In the genomic region with DNA sequence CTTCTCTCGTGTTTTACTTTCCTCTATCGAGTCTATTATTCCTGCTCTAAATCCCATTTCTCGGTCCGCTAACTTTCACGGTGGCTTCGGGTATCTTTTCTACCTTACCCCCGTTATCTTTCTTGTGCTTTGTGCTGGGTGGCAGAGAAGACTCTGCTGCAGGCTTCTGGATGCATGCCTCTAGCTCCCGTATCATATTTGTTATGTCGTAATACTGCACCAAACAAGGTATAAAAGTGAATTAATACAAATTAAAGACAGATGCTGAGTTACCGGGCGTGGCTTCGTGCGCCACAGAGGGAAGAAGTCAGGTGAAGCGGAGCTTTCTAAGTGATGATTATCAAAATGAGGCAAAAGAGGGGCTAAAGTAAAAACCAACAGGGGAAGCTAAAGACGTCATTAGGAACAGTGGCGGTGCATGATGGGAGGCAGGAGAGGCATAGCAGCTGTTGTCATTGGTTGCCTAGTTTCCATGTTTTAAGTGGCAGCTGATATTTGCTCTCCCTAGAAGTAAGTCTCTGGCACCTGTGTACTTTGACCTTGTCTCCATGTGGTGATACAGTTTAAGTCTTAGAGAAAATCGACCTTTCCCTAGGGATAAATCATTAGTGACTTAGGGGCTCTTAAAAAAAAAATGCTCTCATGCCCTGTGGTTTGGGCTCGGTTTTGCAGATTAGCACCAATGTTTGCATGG, we compare ENCODE assay signal across 29 mouse cellular contexts. TPM values are rescaled to one million over a fixed set of nuclear protein-coding genes. Genes with fewer than 3 reads are reported as not detected.
DNase-seq lines count a peak whose midpoint lies in the region; ATAC-seq and TF ChIP-seq lines count a peak whose summit lies in the region.
"Had no signal": no experiment of that assay in that cellular context is flagged by ENCODE, and none has a peak within 500 bp of the region (broad histone marks: within the 10 kb centered on the region; RNA-seq: fewer than 3 reads in every experiment).

No protein-coding gene starts in this region.

- H3K9ac ChIP-seq in lung, postnatal 0 days (replicated peaks; ENCODE audit: low read depth) = no peak overlapping the region
- no peak overlapping the region for H3K9ac ChIP-seq in intestine, embryonic 15.5 days
- H3K9ac ChIP-seq in stomach, postnatal 0 days (ENCODE audit: low read length) = no peak overlapping the region
- H3K9ac ChIP-seq: forebrain, embryonic 13.5 days; heart, embryonic 13.5 days; limb, embryonic 12.5 days; lung, embryonic 15.5 days had no signal

- peak; percentile 60 for ATAC-seq in lung, postnatal 0 days
- ATAC-seq in intestine, embryonic 15.5 days = peak; percentile 71; the same call in 1 of the 2 replicates
- ATAC-seq in stomach, postnatal 0 days (ENCODE audit: low FRiP score, low TSS enrichment) = peak; percentile 83
- ATAC-seq: CD4-positive, CD25-positive, alpha-beta regulatory T cell, adult 4 months; forebrain, embryonic 13.5 days; hindbrain, postnatal 0 days had no signal

- no peak overlapping the region for H3K4me3 ChIP-seq in kidney, adult 2 months (ENCODE audit: insufficient read depth, low read depth, low read length)
- H3K4me3 ChIP-seq in lung, postnatal 0 days (ENCODE audit: low read depth, low read length) = no peak overlapping the region
- no peak overlapping the region for H3K4me3 ChIP-seq in intestine, embryonic 15.5 days (replicated peaks)
- H3K4me3 ChIP-seq in stomach, postnatal 0 days (ENCODE audit: low read depth, low read length) = no peak overlapping the region
- H3K4me3 ChIP-seq: forebrain, embryonic 13.5 days; heart, embryonic 13.5 days; limb, embryonic 12.5 days; lung, embryonic 15.5 days; megakaryocyte, embryonic 14.5 days had no signal

- no peak for TF ChIP-seq POLR2A in kidney, adult 2 months (IDR thresholded peaks at IDR 0.05; ENCODE audit: low read depth, low read length)

- H3K9me3 ChIP-seq in lung, postnatal 0 days (ENCODE audit: low read length) = no peaks in the 10 kb centered on the region
- H3K9me3 ChIP-seq in intestine, embryonic 15.5 days = no peaks in the 10 kb centered on the region
- no peaks in the 10 kb centered on the region for H3K9me3 ChIP-seq in stomach, postnatal 0 days (ENCODE audit: control insufficient read depth, low read length)
- H3K9me3 ChIP-seq: heart, embryonic 13.5 days; limb, embryonic 12.5 days; lung, embryonic 15.5 days had no signal

- peak; percentile 51 for DNase-seq in kidney, adult 2 months
- no peak for DNase-seq in kidney, postnatal 14 days
- DNase-seq in lung, postnatal 0 days (ENCODE audit: low spot score) = peak; percentile 27
- DNase-seq in lung, postnatal 25 days (ENCODE audit: low spot score) = no peak
- DNase-seq in stomach, postnatal 0 days (ENCODE audit: low spot score) = peak; percentile 24
- DNase-seq in urinary bladder, postnatal 36 days (ENCODE audit: low spot score in 2 of 2) = no peak
- DNase-seq in urinary bladder, adult 2 months (ENCODE audit: low spot score) = no peak
- DNase-seq: adrenal gland, postnatal 36 days; cerebellum, adult 18-20 months; cerebellum, postnatal 10 days; gastrocnemius, postnatal 36 days; heart, postnatal 14 days; kidney, adult 18-20 months; kidney, postnatal 25 days; lung, postnatal 4 days; midbrain, embryonic 14.5 days; retina, postnatal 1 day; right cerebral cortex, postnatal 14 days; thymus, adult 18-20 months; thymus, postnatal 25 days had no signal

- H3K4me2 ChIP-seq in lung, postnatal 0 days (replicated peaks; ENCODE audit: low read depth, low read length) = no peak overlapping the region
- no peak overlapping the region for H3K4me2 ChIP-seq in intestine, embryonic 15.5 days (replicated peaks)
- H3K4me2 ChIP-seq in stomach, postnatal 0 days (replicated peaks; ENCODE audit: low read depth) = no peak overlapping the region
- H3K4me2 ChIP-seq: forebrain, embryonic 13.5 days; heart, embryonic 13.5 days; limb, embryonic 12.5 days; liver, embryonic 11.5 days; lung, embryonic 15.5 days had no signal

- H3K27me3 ChIP-seq in kidney, adult 2 months (replicated peaks; ENCODE audit: control insufficient read depth, insufficient read depth, low read length) = no peaks in the 10 kb centered on the region
- H3K27me3 ChIP-seq in lung, postnatal 0 days (replicated peaks; ENCODE audit: insufficient read depth, low read length) = no peaks in the 10 kb centered on the region
- H3K27me3 ChIP-seq in intestine, embryonic 15.5 days (replicated peaks) = no peaks in the 10 kb centered on the region
- no peaks in the 10 kb centered on the region for H3K27me3 ChIP-seq in stomach, postnatal 0 days (ENCODE audit: control insufficient read depth, insufficient read depth, low read length)
- H3K27me3 ChIP-seq: forebrain, embryonic 13.5 days; heart, embryonic 13.5 days; limb, embryonic 12.5 days; lung, embryonic 15.5 days; megakaryocyte, embryonic 14.5 days had no signal

- TF ChIP-seq EP300 in lung, postnatal 0 days (IDR thresholded peaks at IDR 0.05) = no peak
- TF ChIP-seq EP300 in stomach, postnatal 0 days (optimal IDR thresholded peaks at IDR 0.05) = no peak

- WGBS in kidney, adult 2 months = 59% methylated on average over 18 of the region's 18 CpGs
- 81% methylated on average over 18 of the region's 18 CpGs for WGBS in lung, postnatal 0 days
- WGBS in intestine, embryonic 15.5 days = 76% methylated on average over 18 of the region's 18 CpGs
- WGBS in stomach, postnatal 0 days = 70% methylated on average over 18 of the region's 18 CpGs

- H3K36me3 ChIP-seq in kidney, adult 2 months (ENCODE audit: control insufficient read depth, insufficient read depth, low read length) = no peaks in the 10 kb centered on the region; the same call in 1 of the 2 replicates
- H3K36me3 ChIP-seq in lung, postnatal 0 days (ENCODE audit: insufficient read depth, low read length) = peaks cover 7% of the 10 kb centered on the region; the same call in 1 of the 2 replicates
- peaks cover 3% of the 10 kb centered on the region; the same call in 1 of the 2 replicates for H3K36me3 ChIP-seq in intestine, embryonic 15.5 days
- H3K36me3 ChIP-seq in stomach, postnatal 0 days (ENCODE audit: control insufficient read depth, insufficient read depth, low read length) = peaks cover 5% of the 10 kb centered on the region; the same call in 1 of the 2 replicates

- no peak for TF ChIP-seq CTCF in kidney, adult 2 months (conservative IDR thresholded peaks at IDR 0.05; ENCODE audit: insufficient read depth, insufficient read length, low read depth, low read length)
- no peak for TF ChIP-seq CTCF in lung, postnatal 0 days (IDR thresholded peaks at IDR 0.05)
- TF ChIP-seq CTCF in stomach, postnatal 0 days (IDR thresholded peaks at IDR 0.05; ENCODE audit: low read depth) = no peak

- peaks cover 16% of the 10 kb centered on the region for H3K4me1 ChIP-seq in kidney, adult 2 months (ENCODE audit: control insufficient read depth, insufficient read depth, low read length)
- peaks cover 11% of the 10 kb centered on the region; the same call in 1 of the 2 replicates for H3K4me1 ChIP-seq in lung, postnatal 0 days (ENCODE audit: insufficient read depth, low read depth, low read length)
- peaks cover 16% of the 10 kb centered on the region; the same call in 1 of the 2 replicates for H3K4me1 ChIP-seq in intestine, embryonic 15.5 days (replicated peaks)
- H3K4me1 ChIP-seq in stomach, postnatal 0 days (replicated peaks; ENCODE audit: control insufficient read depth, insufficient read depth) = no peaks in the 10 kb centered on the region
- H3K4me1 ChIP-seq: forebrain, embryonic 13.5 days had no signal

- no peak overlapping the region for H3K27ac ChIP-seq in kidney, adult 2 months (ENCODE audit: insufficient read depth, low read depth, low read length)
- no peak overlapping the region for H3K27ac ChIP-seq in lung, postnatal 0 days (ENCODE audit: low read length)
- H3K27ac ChIP-seq in intestine, embryonic 15.5 days = no peak overlapping the region
- no peak overlapping the region for H3K27ac ChIP-seq in stomach, postnatal 0 days (replicated peaks)
- H3K27ac ChIP-seq: forebrain, embryonic 13.5 days; heart, embryonic 13.5 days; hindbrain, postnatal 0 days; limb, embryonic 12.5 days; lung, embryonic 15.5 days had no signal

RNA-seq across cellular contexts. Expression of gene Atp2b1, which starts 58.9 kb away (rescaled TPM):
- 12.3 and 13.3 TPM in 2 replicates for polyA plus RNA-seq in kidney, adult 2 months (2012; rRNA removed)
- polyA plus RNA-seq in lung, postnatal 0 days (2015; fragmentation: Nextera tagmentation; extraction: Ambion mirVana) = 277 and 282 TPM in 2 replicates
- polyA plus RNA-seq in intestine, embryonic 15.5 days (2015; fragmentation: Nextera tagmentation; extraction: Ambion mirVana) = 155 and 176 TPM in 2 replicates
- polyA plus RNA-seq in stomach, postnatal 0 days (2015; fragmentation: Nextera tagmentation; extraction: Ambion mirVana) = 84.4 and 99.6 TPM in 2 replicates
- 38.5 and 49.5 TPM in 2 replicates for polyA plus RNA-seq in urinary bladder, adult 2 months (2012; rRNA removed)

Comparison
In these comparisons a context has a peak if more than half of its experiments do, and no peak if none do; other contexts are left out.
1. DNase-seq: peak in kidney, adult 2 months (single experiment), lung, postnatal 0 days (single experiment) and stomach, postnatal 0 days (single experiment); none in kidney, postnatal 14 days (single experiment), lung, postnatal 25 days (single experiment), urinary bladder, postnatal 36 days (0 of 2) and urinary bladder, adult 2 months (single experiment).
2. Peak in every context shown above with its lines, with median percentiles within 50 percentile points of each other: ATAC-seq.